Mouse (Mus musculus) ES-Bruce4 (cell line): ENCODE results near the gene Trmt13. TPM values are rescaled to one million over a fixed set of nuclear protein-coding genes. Genes with fewer than 3 reads are reported as not detected.

Experiments used
- H3K27ac ChIP-seq: 2 replicates; pipeline ENCODE4 v1.5.1; 2012; ENCODE audit warnings: low read length, inconsistent platforms; ENCODE audit not compliant: insufficient read depth
- H3K27me3 ChIP-seq: 2 replicates; pipeline ENCODE4 v1.6.1; 2012; ENCODE audit warnings: mild to moderate bottlenecking, low read length, inconsistent platforms; ENCODE audit not compliant: control insufficient read depth, poor library complexity, insufficient read depth, severe bottlenecking
- H3K36me3 ChIP-seq: 2 replicates; pipeline ENCODE4 v1.6.1; 2012; ENCODE audit warnings: inconsistent platforms, mild to moderate bottlenecking, low read length, moderate library complexity; ENCODE audit not compliant: control insufficient read depth, poor library complexity, insufficient read depth, severe bottlenecking
- H3K4me1 ChIP-seq: one replicate; pipeline ENCODE4 v1.8.1; 2011; ENCODE audit warnings: low read length; ENCODE audit not compliant: control insufficient read depth, insufficient read depth
- H3K4me3 ChIP-seq: 2 replicates; pipeline ENCODE4 v1.5.1; 2011; ENCODE audit warnings: low read depth, mild to moderate bottlenecking, low read length
- H3K9ac ChIP-seq: 2 replicates; pipeline ENCODE4 v1.6.1; 2012; ENCODE audit warnings: low read depth, mild to moderate bottlenecking, inconsistent platforms; ENCODE audit not compliant: poor library complexity, severe bottlenecking
- H3K9me3 ChIP-seq: replicated peaks from 2 replicates; pipeline ENCODE4 v1.6.1; 2012; ENCODE audit warnings: mild to moderate bottlenecking, low read length, inconsistent platforms; ENCODE audit not compliant: control insufficient read depth, poor library complexity, insufficient read depth, severe bottlenecking
- CTCF ChIP-seq: IDR thresholded peaks from one replicate; pipeline ENCODE4 v1.8.1; 2011; ENCODE audit warnings: low read depth, low read length
- EP300 ChIP-seq: IDR thresholded peaks from 2 replicates; pipeline ENCODE4 v1.6.1; 2011; ENCODE audit warnings: low read depth, low read length; ENCODE audit not compliant: insufficient read depth
- POLR2A ChIP-seq: IDR thresholded peaks from one replicate; pipeline ENCODE4 v1.8.1; 2011; ENCODE audit warnings: low read length; ENCODE audit not compliant: insufficient read depth
- polyA plus RNA-seq: library from polyadenylated mRNA; stranded (reverse); fragments of >200 nt; gene quantifications from 2 replicates; pipeline ENCODE4 v1.2.4, GENCODE M21; 2011; ENCODE audit warnings: low read depth; ENCODE audit not compliant: missing spikeins, insufficient read depth, insufficient read length

Trmt13 gene
- polyA plus RNA-seq, 1 experiment: 32.3 TPM

DNA sequence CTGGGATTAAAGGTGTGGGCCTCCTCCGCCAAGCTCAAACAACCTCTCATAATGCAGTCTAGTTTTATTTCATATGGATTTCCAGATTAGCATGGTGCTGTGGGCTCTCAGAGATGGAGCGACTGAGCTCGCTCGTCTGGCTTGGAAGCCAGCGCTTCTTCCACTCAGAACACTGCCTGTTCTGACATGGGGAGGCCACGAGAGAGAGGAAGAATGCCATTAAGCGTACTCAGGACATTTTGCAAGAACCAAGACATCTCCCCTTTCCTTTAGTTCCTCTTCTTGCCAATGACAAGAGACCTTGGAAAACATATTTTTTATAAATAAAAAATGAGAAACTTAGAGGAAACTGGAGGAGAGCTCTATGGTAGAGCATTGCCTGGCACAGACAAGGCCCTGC, 34.4 kb upstream of the Trmt13 start:
- TF ChIP-seq EP300: no peak
- no peak for TF ChIP-seq CTCF
- TF ChIP-seq POLR2A: no peak
- H3K9me3 ChIP-seq: no peaks in the 10 kb centered on the region
- no peaks in the 10 kb centered on the region for H3K27me3 ChIP-seq
- H3K27ac ChIP-seq: no peak overlapping the region
- peaks cover 16% of the 10 kb centered on the region for H3K36me3 ChIP-seq
- H3K4me1 ChIP-seq: peaks cover 2% of the 10 kb centered on the region
- H3K9ac ChIP-seq: no peak overlapping the region
- H3K4me3 ChIP-seq: no peak overlapping the region

GRCm38 (mm10) chr3:116646387-116646786, 32.0 kb upstream of the Trmt13 start:
- Histone ChIP-seq H3K4me3 (no peak overlapping the region), H3K9ac (no peak overlapping the region), H3K36me3 (peaks cover 25% of the 10 kb centered on the region), H3K4me1 (peaks cover 2% of the 10 kb centered on the region), H3K9me3 (no peaks in the 10 kb centered on the region), H3K27ac (no peak overlapping the region), H3K27me3 (no peaks in the 10 kb centered on the region)
- no peak for TF ChIP-seq POLR2A
- TF ChIP-seq CTCF: no peak
- TF ChIP-seq EP300: no peak

- peaks cover 47% of the 10 kb centered on the region for H3K36me3 ChIP-seq
- H3K4me3 ChIP-seq: no peak overlapping the region
- no peak overlapping the region for H3K27ac ChIP-seq
- H3K9ac ChIP-seq: no peak overlapping the region
- H3K27me3 ChIP-seq: no peaks in the 10 kb centered on the region
- no peaks in the 10 kb centered on the region for H3K4me1 ChIP-seq
- H3K9me3 ChIP-seq: no peaks in the 10 kb centered on the region
- TF ChIP-seq CTCF: no peak
- TF ChIP-seq POLR2A: no peak
- no peak for TF ChIP-seq EP300
Measured at GRCm38 (mm10) chr3:116642373-116642772, 28.0 kb upstream of the Trmt13 start.

DNA sequence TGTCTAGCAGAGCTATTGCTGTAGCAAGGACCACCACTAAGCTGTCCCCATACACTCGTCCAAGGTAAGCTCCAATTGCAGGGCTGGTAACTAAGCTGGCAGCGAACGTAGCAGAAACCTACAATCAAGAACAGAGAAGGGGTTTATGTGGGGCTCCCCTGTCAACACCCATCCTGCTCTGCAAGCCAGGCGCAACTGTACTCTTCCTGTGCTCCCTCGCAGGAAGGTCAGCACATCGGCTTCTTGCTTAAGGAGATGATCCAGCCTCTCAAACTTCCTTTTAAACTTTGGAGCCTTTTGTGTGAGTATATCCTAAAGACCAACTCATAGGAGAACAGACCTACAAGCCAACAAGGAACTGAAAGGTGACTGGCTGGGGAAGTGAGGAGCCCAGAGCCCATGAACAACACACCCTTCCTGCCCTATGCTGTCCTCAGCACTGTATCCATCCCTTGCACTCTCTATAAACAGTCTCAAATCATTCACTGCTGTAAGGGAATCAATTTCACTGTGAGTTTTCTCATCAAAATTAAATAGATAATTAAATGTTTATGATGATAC, 27.5 kb upstream of the Trmt13 start:
- TF ChIP-seq EP300: no peak
- TF ChIP-seq CTCF: no peak
- TF ChIP-seq POLR2A: no peak
- peaks cover 51% of the 10 kb centered on the region for H3K36me3 ChIP-seq

DNA sequence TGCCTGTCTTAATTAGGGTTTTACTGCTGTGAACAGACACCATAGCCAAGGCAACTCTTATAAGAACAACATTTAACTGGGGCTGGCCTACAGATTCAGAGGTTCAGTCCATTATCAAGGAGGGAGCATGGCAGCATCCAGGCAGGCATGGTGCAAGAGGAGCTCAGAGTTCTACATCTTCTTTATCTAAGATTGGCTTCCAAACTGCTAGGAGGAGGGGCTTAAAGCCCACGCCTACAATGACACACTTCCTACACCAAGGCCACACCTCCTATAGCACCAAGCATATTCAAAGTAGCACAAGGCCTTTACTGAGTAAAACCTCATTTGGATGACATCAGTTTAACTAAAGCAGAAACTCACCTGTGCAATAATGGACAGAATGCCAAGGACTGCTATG, 25.6 kb upstream of the Trmt13 start:
- Histone ChIP-seq H3K4me1 (no peaks in the 10 kb centered on the region), H3K27me3 (no peaks in the 10 kb centered on the region), H3K9me3 (no peaks in the 10 kb centered on the region), H3K36me3 (peaks cover 43% of the 10 kb centered on the region), H3K27ac (no peak overlapping the region), H3K4me3 (no peak overlapping the region), H3K9ac (no peak overlapping the region)
- TF ChIP-seq EP300 (no peak), POLR2A (no peak), CTCF (no peak)

More for the DNA sequence above, 27.5 kb upstream of the Trmt13 start:
- no peaks in the 10 kb centered on the region for H3K27me3 ChIP-seq
- H3K27ac ChIP-seq: no peak overlapping the region
- H3K9ac ChIP-seq: no peak overlapping the region
- no peak overlapping the region for H3K4me3 ChIP-seq
- H3K9me3 ChIP-seq: no peaks in the 10 kb centered on the region
- no peaks in the 10 kb centered on the region for H3K4me1 ChIP-seq

GRCm38 (mm10) chr3:116638572-116638971, 24.2 kb upstream of the Trmt13 start:
- no peak overlapping the region for H3K9ac ChIP-seq
- H3K4me1 ChIP-seq: no peaks in the 10 kb centered on the region
- TF ChIP-seq CTCF (no peak), POLR2A (no peak), EP300 (no peak)
- no peak overlapping the region for H3K27ac ChIP-seq
- no peak overlapping the region for H3K4me3 ChIP-seq
- no peaks in the 10 kb centered on the region for H3K9me3 ChIP-seq
- H3K27me3 ChIP-seq: no peaks in the 10 kb centered on the region
- peaks cover 48% of the 10 kb centered on the region for H3K36me3 ChIP-seq
